Mouse (Mus musculus) left cerebral cortex, postnatal 25 days (tissue): ENCODE data around the gene Ccn1. TPM values are rescaled to one million over a fixed set of nuclear protein-coding genes. Genes with fewer than 3 reads are reported as not detected.

ENCODE experiments used
- DNase-seq, 2 experiments: peaks; one replicate each; pipeline ENCODE4 v3.0.0; 2022; ENCODE audit warnings: low spot score in 2 of 2, mixed read lengths in 1 of 2
- intact Hi-C: fragments of 180-260 bp; cut with DNase I; formaldehyde crosslinking; loops from one replicate; pipeline ENCODE4 v1.15.1; 2025
- total RNA-seq, 2 experiments: library from RNA; stranded (reverse); gene quantifications; 2 replicates each; pipeline ENCODE4 v1.2.3; 2021

The Ccn1 gene
- total RNA-seq = 10 to 100 TPM in 1 of 2 experiments, 1 to 10 TPM in 1; 5.0 to 10.5 TPM

- intact Hi-C loops = loop anchor here (2.0 kb wide), 2 partner anchors 109 to 183 kb away; partner anchors contain the start of gene Ddah1
- peak; percentile 62 to 70 for DNase-seq
Measured at GRCm38 (mm10) chr3:145649852-145650202, at the start of gene Ccn1. Gene Ccn1, minus strand, starts transcription at chr3:145649981.

- DNase-seq = no peak
- intact Hi-C loops = no loop called here
Measured at GRCm38 (mm10) chr3:145693361-145693760, 43.6 kb upstream of the Ccn1 start.

GRCm38 (mm10) chr3:145692037-145692436 lies 42.3 kb upstream of the Ccn1 start:
- intact Hi-C loops = no loop called here
- no peak for DNase-seq

- intact Hi-C loops = no loop called here
- no peak for DNase-seq
Measured at GRCm38 (mm10) chr3:145691415-145691814, 41.6 kb upstream of the Ccn1 start.

DNA sequence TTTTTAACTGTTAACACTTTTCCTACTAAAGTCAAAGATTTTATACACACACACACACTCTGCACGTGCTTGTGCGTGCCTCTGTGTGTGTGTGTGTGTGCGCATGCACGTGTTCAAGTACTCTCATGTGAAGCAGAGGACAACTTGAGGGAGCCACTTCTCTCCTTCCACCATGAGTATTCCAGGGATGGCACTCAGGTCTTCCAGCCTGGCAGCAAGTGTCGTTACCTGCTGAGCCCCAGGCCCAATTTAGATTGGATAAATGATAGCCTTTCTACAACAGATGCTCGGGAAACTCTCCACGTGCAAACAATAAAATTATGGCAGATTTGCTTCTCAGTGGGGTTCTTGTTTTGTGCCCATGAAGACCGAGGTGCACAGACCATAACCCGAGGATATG lies 39.5 kb upstream of the Ccn1 start:
- no peak for DNase-seq
- intact Hi-C loops = no loop called here

DNA sequence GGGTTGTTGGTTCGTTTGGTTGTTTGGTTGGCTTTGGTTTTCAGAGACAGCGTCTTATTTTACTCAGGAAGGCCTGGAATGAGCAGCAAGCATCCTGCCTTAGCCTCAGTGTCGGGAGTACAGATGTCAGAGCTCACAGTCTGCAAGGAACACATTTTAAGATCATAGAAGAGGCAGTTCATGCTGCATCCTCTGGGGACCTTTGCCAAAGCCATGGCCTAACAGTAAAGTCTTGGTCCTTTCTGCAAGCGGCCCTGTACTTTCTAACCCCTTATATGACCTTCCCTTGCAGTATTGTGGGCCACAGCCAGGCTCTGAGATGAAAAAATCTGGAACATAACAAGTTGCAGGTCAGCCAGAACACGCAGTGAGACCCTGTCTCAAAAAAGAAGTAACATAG lies 38.1 kb upstream of the Ccn1 start:
- no peak for DNase-seq
- intact Hi-C loops = no loop called here

DNA sequence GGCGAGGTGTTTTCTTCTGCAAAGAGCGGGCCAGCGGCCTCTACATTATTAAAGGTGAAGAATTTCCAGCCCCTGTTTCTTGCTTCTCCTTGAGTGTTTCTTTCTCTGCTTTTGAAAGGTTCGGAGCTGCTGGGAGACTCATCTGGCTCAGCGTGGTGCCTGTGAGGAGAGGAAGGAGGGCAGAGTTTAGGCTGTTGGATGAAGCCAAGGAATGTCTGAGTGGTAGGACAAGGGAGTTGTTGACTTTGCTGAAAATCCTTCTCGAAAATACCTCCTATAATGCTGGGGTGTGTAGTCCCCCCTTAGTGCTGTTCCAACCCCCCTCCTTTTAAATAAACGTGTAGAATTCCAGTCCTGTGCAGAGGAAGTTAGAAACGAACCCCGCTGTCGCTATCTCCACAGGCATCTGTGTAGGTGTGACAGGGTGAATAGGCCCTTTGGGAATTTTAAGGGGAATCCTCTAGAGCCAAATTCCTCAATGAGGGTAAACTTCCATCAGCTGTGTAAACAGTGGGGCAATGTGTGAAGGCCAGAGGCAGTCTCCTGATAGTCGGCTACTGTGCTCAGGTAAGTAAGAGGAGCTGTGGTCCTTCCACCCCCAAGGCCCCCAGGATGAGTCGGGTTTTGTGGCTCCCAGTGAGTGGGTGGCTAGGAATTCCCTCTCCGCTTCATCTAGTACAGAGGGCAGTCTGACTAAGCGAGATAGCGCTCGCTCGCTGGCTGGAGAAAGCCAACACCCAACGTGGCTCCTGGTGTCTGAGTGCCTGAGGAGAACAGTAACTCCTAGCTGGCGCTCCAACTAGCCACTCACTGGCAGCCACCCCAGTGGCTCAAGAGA lies 35.0 kb upstream of the Ccn1 start:
- intact Hi-C loops = no loop called here
- DNase-seq = no peak

DNA sequence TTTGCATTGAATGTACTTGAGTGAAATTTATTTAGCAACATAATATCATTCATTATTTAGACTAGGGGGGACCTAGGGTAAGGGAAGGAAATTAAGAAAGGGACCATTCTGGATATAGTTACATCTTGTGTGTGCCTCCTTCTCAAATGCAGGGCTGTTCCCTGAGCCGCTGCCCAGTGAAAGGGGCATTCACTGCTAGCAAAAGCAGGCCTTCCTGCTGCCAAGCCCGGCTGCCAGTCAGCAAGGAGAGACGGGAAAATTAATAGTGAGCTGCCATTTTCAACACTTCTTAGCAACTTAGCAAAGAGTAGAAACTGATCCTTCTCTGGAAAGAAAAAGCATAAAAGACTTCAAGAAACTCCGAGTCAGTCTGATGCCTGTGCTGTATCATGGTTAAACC lies 34.4 kb upstream of the Ccn1 start:
- DNase-seq = peak in 1 of 2 experiments; percentile 15
- intact Hi-C loops = no loop called here

DNA sequence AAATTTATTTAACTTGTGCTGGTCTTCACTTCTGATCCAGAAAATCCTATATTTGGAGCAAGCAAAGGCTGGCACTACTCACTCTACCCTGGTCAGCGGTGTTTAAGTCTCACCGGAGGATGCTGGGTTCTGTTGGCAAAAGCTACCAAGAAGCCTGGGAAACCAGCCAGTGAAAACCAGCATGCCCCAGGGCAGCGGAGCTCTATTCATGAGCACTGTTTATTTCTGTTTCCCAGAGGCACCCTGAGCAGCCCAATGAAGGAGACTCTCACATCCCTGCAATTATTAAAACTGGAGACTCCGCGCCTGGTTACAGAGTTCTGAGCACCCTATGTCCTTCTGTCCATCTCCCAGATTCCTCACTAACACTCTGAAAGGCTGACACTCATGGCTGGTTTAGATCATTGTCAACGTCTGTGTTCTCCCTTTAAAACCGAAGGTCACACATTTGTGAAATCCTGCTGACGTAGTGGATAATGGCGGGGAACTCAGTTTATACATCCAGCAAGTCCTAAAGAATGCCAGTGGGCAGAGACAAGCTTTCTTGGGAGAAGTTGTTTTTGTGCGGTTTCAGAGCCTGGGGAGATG lies 31.7 kb upstream of the Ccn1 start:
- DNase-seq = peak in 1 of 2 experiments; percentile 40
- intact Hi-C loops = no loop called here

- intact Hi-C loops = no loop called here
- no peak for DNase-seq
Measured at GRCm38 (mm10) chr3:145680686-145681085, 30.9 kb upstream of the Ccn1 start.

- intact Hi-C loops = no loop called here
- DNase-seq = peak in 1 of 2 experiments; percentile 57
Measured at GRCm38 (mm10) chr3:145676212-145676611, 26.4 kb upstream of the Ccn1 start.

DNA sequence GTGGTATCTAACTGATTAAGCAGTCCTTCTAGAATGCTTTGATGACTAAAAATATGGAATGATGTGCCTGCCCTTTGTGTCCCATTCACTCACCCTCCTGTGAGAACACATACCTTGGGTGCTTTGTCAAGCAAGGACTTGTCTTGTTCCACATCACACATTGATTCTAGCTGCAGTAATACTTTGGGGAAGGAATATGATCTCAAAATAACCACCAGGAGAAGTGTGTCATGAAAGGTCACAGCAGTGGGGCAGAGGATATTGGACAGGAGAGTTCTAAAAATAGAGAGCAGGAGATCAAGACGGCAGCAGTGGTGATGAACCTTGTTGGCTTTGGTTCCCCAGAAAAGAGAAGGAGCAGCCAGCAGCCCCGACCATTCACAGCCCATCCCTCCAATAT lies 25.0 kb upstream of the Ccn1 start:
- no peak for DNase-seq
- intact Hi-C loops = no loop called here

- no peak for DNase-seq
- intact Hi-C loops = no loop called here
Measured at GRCm38 (mm10) chr3:145666383-145666782, 16.6 kb upstream of the Ccn1 start.

DNA sequence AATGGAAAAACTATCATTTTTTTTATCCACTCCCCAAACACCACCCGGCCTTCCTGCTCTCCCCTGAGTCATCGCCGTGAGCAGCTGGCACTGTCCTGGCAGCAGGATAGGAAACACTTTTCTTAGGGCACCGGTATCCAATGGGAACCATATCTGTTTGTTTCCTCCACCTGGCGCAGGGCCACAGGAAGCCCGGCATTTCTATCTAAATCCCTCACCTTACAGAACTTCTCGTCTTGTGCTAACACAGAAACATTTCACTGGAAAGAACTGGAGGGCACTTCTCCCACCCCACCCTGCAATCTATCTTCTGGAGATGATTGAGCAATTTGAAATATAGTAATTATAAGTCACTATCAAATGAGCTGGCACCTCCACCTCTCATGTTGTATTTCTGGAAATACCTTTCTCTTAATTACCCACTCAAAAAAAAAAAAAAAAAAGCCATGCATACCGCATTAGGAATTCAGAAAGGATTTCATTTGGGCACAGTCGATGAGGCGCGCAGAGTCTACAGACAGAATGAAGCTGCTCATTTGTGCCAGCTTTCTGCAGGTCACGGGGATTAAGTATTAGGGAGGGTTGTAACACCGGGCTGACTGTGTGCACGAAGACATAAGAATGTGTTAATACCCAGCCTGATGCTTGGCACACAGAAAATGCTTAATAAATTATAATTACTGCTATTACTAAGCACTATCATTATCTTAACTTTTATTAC lies 7.4 kb upstream of the Ccn1 start:
- DNase-seq = no peak
- intact Hi-C loops = no loop called here

DNA sequence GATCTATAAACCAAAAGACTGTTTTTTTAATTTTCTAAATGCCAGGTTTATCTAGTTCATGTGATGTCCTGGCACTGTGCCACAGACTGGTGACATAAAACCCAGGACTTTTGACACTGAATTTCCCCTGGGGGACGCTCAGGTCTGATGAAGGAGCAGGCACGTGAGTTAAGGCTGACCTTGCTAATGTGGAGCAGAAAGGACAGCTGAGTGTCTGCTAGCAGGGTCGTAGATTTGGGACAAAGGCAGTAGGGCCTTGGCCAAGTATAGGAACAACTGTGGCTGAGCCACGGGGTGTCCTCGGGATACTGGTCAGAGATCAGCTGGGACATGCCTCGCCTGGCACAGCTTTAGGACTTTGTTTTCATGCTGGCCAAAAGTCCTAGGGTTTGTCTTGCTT lies 5.2 kb upstream of the Ccn1 start:
- no peak for DNase-seq
- intact Hi-C loops = no loop called here

DNA sequence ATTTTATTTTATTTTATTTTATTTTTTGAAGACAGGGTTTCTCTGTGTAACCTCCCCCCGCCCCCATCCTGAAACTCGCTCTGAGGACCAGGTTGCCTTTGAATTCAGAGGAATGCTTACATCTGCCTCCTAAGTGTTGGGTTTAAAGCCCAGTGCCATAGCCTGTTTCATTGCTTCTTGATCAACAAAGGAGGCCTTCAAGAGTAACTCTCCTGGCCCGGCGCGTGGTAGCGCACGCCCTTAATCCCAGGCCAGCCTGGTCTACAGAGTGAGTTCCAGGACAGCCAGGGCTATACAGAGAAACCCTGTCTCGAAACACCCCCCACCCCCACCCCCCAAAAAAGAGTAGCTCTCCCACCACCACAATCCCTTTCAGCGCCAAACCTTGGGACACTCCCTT lies 4.2 kb upstream of the Ccn1 start:
- intact Hi-C loops = no loop called here

DNA sequence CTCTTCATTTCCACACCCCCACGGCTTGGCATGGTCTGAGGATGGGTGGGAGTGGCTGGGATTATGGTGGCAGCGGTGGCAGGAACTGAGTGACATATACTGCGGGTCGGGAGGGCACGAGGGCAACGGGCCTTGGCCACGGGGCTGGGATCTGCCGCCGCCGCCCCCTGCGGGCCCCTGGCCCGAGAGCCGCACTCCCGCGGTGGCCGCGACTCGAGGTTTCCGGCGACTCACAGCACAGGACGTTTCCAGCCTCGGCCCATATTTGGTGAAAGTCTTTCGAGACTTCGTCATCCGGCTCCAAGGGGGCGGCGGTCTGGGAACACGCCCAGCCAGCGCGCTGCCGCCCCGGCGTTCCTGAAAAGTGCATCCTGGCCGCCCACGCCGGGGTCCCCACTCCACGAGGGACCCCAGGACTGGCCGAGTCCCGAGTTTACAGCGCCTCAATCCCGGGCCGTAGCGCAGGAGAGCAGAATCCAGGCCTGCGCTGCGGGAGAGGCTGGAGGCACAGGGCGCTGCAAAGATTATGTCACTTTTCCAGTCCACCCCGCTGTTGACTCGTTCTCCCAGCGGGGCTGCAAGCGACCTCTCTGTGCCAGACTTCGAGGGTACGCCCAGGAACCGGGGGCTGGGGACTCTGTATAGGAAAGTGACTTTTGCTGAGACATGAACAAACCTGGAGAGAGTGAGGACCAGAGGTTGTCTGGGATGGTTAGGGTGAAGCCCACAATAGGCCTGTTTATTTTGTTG lies 3.6 kb upstream of the Ccn1 start:
- DNase-seq = peak; percentile 59 to 69
- intact Hi-C loops = no loop called here

More for the DNA sequence above, 4.2 kb upstream of the Ccn1 start:
- no peak for DNase-seq

DNA sequence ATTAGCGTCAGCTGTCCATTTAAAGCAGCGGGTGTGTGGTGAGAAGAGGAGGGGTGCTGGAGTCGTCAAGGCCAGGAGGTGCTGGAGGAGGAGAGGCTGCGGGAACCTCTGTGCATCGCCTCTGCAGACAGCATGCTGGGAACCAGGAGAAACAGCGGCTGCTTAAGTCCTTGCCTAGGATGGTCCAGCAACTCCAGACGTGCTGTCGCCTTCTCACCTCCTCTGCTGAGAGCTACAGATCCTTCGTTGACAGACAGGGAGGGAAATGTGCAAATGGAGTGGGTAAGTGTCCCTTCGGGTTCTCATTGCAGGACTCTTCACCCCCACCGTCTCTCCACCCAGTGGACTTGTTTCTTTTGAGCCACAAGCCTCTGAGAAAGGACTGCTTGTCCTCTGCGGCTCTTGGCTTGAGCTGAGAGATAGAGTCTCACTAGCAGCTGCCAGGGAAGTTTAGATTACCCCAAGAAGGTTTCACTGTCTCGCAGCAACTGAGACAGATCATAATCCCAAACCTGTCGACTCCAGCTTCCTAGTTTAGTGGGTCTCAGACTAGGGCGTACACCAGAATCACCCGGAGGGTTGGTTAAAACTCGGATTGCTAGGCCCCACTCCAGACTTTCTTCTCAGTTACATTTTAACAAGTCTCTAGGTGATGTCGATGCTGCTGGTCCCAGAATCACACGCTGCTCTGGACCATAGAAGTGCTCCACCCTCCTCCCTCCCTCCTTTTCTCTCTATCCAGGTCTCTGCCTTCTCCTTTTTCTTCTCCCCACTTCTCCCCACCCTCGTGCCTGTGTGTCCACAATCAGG lies 2.7 kb upstream of the Ccn1 start:
- DNase-seq = peak in 1 of 2 experiments; percentile 36
- intact Hi-C loops = no loop called here

DNA sequence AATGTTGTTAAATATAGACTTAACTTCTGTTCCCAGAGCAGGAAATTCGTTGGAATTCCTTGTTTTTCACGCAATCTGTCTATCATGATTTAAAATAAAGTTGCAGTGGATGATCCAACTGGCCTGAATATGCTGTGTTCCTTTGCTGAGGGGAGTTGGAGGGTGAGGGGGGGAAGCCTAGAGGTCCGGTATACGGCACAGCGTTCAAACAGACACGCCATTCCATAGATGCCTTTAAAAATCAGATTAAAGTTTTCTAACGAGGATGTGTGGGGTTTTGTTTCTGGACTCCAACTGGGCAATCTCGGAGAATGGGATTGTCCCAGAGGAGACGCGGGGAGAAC lies 2.2 kb upstream of the Ccn1 start:
- DNase-seq = no peak
- intact Hi-C loops = loop anchor here (2.0 kb wide), 2 partner anchors 107 to 181 kb away; partner anchors contain the start of gene Ddah1
